10 mouse cellular contexts compared by ENCODE assay signal in genomic region chr3:148640680-148641101, GRCm38 (mm10).
DNase-seq lines count a peak whose midpoint lies in the region; ATAC-seq and TF ChIP-seq lines count a peak whose summit lies in the region.
"Had no signal": no experiment of that assay in that cellular context is flagged by ENCODE, and none has a peak within 500 bp of the region (broad histone marks: within the 10 kb centered on the region; RNA-seq: fewer than 3 reads in every experiment).

No protein-coding gene starts in this region.

- H3K9me3 ChIP-seq in stomach, postnatal 0 days (ENCODE audit: control insufficient read depth, low read length): no peaks in the 10 kb centered on the region
- H3K9me3 ChIP-seq: forebrain, embryonic 15.5 days; liver, embryonic 15.5 days had no signal

- no peaks in the 10 kb centered on the region for H3K36me3 ChIP-seq in stomach, postnatal 0 days (ENCODE audit: control insufficient read depth, insufficient read depth, low read length)
- H3K36me3 ChIP-seq: forebrain, embryonic 15.5 days; liver, embryonic 15.5 days had no signal

- no peak for TF ChIP-seq CTCF in stomach, postnatal 0 days (IDR thresholded peaks at IDR 0.05; ENCODE audit: low read depth)

- ATAC-seq in stomach, postnatal 0 days (ENCODE audit: low FRiP score, low TSS enrichment): no peak
- ATAC-seq: forebrain, embryonic 15.5 days had no signal

- H3K4me3 ChIP-seq in stomach, postnatal 0 days (ENCODE audit: low read depth, low read length): no peak overlapping the region
- H3K4me3 ChIP-seq: forebrain, embryonic 15.5 days; liver, embryonic 15.5 days had no signal

- WGBS in stomach, postnatal 0 days: 28% methylated on average over 3 of the region's 3 CpGs

- H3K27me3 ChIP-seq in stomach, postnatal 0 days (ENCODE audit: control insufficient read depth, insufficient read depth, low read length): no peaks in the 10 kb centered on the region
- H3K27me3 ChIP-seq: forebrain, embryonic 15.5 days; liver, embryonic 15.5 days had no signal

- peak; percentile 47 for DNase-seq in testis, postnatal 14 days (ENCODE audit: low spot score)
- DNase-seq in testis, postnatal 10 days (ENCODE audit: low spot score): no peak
- peak; percentile 45 to 47 for DNase-seq in gastrocnemius, adult 8-10 months (ENCODE audit: low spot score in 2 of 2)
- DNase-seq in kidney, postnatal 14 days: peak; percentile 50
- DNase-seq in stomach, postnatal 0 days (ENCODE audit: low spot score): peak; percentile 21
- no peak for DNase-seq in layer of hippocampus, adult 11-12 months (ENCODE audit: low spot score)
- no peak for DNase-seq in right cerebral cortex, postnatal 36 days (ENCODE audit: low spot score in 2 of 2)
- no peak for DNase-seq in spleen, postnatal 10 days (ENCODE audit: low spot score in 2 of 2)

- H3K9ac ChIP-seq in stomach, postnatal 0 days (ENCODE audit: low read length): no peak overlapping the region
- H3K9ac ChIP-seq: forebrain, embryonic 15.5 days; liver, embryonic 15.5 days had no signal

- no peaks in the 10 kb centered on the region for H3K4me1 ChIP-seq in stomach, postnatal 0 days (replicated peaks; ENCODE audit: control insufficient read depth, insufficient read depth)
- H3K4me1 ChIP-seq: forebrain, embryonic 15.5 days; liver, embryonic 15.5 days had no signal

- no peak for TF ChIP-seq EP300 in stomach, postnatal 0 days (optimal IDR thresholded peaks at IDR 0.05)

- H3K27ac ChIP-seq in stomach, postnatal 0 days (replicated peaks): no peak overlapping the region
- H3K27ac ChIP-seq: forebrain, embryonic 15.5 days; liver, embryonic 15.5 days had no signal

- no peak overlapping the region for H3K4me2 ChIP-seq in stomach, postnatal 0 days (replicated peaks; ENCODE audit: low read depth)
- H3K4me2 ChIP-seq: forebrain, embryonic 15.5 days; liver, embryonic 15.5 days had no signal

Comparison
In these comparisons a context has a peak if more than half of its experiments do, and no peak if none do; other contexts are left out.
1. DNase-seq: peak in testis, postnatal 14 days (single experiment), gastrocnemius, adult 8-10 months (2 of 2), kidney, postnatal 14 days (single experiment) and stomach, postnatal 0 days (single experiment); none in testis, postnatal 10 days (single experiment), layer of hippocampus, adult 11-12 months (single experiment), right cerebral cortex, postnatal 36 days (0 of 2) and spleen, postnatal 10 days (0 of 2).